Mouse (Mus musculus): ENCODE data around the gene Myo15b.

The Myo15b gene

DNA sequence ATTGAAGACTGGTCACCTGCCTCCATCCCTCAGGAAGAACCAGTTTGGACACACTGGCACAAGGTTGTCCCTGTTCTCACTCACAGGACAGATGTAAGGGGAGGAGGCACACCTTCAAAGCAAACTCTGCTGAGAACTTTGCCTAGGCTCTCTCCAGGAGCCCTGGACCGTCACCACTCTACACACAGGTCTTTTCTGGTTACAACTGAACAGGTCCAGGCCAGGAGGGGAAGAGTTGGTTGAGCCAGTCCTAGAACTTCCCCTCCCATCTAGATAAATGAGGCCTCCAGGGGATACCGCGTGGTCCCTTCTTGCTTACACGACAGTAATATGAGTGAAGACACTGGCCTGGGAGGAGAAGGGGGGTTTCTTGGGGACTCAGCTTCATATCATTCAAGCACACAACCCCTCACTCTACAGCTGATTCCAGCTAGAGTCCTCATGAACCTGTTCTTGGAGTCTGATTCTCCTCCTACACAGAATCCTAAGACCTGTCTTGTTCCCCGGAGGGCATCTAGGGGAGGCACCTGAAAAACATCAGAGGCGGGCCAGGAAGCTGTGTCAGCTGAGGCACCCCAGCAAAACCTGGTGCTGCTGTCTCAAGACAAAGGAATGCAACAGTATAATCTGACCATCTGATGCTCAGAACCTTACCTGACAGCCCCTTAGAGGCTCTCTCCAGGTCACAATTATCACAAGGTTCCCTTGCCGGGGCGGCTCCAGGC, 46.2 kb downstream of the Myo15b start:
- DNase-seq: peak; percentile 71

DNA sequence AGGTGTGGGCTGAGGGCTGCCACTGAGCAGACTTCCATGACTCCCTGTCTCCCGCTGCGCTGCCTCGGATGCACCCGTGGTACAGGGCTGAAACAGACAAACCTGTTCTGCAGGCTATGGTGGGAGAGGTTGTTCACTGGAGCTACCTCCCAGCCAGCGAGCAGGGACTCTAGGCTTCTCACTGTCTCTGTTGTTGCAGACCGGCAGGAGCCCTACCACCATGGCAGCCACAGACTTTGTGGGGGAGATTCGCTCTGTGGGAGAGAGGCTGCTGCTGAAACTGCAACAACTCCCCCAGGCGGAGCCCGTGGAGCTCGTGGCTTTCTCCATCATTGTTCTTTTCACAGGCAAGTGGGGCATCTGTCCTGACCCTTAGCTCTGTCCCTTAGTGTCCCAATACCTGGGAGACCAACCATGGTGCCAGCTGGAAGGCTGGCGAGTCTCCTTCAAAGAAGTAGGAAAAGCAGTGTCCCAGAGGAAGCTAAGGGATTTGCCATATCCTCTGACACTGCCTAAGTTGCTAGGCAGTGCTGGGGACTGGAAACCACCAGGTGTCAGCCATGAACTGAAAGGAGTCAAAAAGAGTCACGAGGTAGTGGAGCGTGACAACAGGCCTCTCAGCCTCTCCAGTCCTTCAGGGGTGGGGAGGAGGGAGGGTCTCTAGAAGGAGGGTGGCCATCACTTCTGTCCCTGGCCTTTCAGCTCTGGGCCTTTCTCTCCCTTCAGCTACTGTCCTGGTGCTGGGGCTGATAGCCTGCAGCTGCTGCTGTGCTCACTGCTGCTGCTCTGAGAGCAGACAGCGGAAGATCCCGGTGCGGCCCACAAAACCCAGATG, 47.0 kb downstream of the Myo15b start:
- DNase-seq: peak; percentile 34

DNA sequence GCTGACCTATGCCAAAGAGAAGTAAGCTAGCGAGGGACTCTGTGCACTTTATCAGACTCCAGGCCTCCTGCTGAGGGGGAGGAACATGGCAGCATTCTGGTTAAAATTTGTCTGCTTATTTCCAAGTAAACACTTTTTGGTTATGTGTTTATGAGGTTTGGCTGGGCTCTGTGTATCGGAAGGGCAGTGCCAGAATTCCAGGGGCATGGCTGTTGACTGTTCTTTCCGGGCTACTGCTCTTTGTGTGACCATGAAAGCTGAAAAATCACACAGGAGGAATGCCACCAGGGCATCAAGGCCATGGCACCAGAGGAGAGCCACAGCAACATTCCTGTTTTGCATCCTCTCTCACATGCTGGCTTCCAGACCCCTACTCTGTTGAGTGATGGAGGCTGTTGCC, 47.9 kb downstream of the Myo15b start:
- no peak for DNase-seq

DNA sequence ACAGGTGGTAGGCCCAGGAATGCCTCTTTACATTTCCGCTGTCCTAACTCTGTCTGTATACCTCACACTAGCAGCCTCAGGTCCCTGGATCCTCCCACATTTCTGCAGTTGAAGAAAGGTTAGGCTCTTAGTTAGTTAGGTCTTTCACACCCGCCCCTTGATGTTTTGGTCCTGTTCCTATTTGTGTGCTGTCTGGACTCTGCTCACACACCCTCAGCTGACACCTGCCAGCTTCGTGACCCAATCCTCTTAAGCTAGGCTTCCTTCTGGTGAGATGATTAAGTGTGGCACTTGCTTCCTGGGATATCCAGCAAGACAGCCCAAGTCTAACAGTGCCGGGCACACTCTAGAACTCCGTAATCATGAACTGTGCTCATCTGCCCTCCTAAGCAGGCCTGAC, 48.3 kb downstream of the Myo15b start:
- no peak for DNase-seq

DNA sequence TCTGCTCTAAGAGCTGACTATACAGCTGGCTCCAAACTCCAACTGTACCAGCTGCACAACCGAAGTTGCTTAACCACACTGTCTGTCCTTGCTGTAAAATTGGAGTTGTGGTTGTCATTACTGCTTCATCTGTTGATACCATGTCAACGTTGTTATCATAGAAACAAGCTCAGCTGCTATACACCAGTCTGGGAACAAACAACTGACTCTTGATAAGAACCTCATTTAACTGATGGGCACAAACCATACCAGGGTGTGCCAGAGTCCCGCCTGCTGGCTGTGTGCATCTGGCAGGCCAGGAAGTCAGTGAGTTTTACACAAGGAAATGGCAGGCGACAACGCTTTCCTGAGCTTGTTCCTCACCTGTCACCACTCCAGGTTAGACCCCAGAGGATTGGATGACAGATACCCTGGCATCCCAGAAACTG, 52.9 kb downstream of the Myo15b start:
- peak; percentile 78 for DNase-seq

DNA sequence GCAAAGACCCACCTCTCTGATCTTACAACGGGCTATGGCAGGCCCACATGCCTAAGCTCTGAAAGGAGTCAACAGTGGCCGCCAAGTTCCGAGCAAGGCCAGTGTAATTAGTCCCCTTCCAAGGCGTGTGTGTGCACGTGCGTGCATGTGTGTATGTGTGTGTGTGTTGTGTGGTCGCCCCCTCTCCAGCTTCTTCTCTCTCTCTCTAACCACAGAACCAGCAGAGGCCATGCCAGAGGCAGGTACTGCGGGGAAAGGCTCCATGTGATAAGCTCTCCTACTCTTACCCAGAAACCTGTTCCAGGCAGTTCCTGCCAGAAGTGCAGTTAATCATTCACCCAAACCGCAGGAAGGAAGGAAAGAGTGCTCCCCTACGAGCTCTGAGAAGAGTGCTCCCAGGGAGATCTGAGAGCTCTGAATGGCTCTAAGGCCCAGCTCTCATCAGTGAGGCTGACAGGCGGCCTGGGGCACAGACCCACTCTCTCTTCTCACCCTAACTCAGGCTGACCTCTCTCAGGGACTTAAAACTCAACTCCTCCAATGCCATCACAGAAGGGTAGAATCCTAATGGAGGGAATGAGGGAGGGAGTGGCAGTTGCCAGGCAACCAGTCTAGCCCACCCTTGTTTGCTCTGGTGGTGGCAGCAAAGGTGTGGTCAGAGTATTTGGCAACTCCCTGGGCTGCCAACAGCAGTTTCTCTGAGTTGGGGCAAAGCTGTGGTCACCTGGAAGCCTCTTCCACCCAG, 53.6 kb downstream of the Myo15b start, which contains the start of gene Smim6:
TSS of gene Smim6 (plus strand) at position 386 of the 745 bp plus-strand sequence.
- peak; percentile 60 for DNase-seq

DNA sequence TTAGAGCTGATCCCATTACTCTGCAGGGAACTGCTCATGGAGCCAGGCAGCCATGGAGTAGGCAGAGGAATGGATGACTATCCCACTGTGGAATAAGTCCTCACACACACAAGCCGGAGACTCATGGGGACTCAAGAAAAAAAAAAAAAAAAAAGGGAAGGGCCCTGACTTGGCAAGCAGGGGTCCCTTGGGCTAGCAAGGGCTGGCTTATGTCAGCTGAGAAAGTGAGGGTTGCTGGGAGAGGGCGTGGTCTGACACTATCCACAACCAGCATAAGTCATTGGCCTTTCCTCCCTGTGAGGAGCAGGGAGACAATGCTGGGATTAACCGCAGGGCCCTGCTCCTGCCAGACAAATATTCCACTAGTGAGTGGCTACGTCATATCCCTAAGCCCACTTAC, 58.4 kb downstream of the Myo15b start:
- no peak for DNase-seq

DNA sequence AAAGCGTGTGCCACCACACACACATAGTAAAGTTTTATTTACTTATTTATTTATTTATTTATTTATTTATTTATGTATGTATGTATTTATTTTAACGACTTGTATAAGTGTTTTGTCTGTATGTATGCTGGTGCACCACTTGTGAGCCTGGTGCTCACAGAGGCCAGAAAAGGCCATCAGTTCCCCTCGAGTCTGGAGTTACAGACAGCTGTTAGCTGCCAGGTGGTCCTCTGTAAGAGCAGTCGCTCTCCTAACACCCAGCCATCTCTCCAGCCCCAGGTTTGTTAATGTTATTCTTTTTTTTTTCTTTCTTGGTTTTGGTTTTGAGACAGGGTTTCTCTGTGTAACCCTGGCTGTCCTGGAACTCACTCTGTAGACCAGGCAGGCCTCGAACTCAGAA, 60.4 kb downstream of the Myo15b start:
- DNase-seq: no peak

DNA sequence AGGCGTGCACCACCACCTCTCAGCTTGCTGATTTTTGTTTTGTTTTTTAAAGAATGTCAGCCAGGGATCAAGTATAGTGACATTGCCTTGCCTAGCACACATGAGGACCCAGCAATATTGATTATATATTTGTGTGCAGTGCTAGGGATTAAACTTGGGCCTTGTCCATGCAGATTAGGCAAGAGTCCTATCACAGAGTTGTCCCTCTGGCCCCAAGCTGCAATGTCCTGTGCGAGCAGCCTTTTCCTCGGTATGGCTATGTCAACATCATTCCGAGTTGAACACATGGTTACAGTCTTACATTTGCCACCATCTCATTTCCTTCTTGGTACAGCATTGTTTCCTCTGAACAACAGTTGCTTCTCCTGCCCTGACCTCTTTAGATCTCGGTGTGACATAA, 60.9 kb downstream of the Myo15b start:
- no peak for DNase-seq

DNA sequence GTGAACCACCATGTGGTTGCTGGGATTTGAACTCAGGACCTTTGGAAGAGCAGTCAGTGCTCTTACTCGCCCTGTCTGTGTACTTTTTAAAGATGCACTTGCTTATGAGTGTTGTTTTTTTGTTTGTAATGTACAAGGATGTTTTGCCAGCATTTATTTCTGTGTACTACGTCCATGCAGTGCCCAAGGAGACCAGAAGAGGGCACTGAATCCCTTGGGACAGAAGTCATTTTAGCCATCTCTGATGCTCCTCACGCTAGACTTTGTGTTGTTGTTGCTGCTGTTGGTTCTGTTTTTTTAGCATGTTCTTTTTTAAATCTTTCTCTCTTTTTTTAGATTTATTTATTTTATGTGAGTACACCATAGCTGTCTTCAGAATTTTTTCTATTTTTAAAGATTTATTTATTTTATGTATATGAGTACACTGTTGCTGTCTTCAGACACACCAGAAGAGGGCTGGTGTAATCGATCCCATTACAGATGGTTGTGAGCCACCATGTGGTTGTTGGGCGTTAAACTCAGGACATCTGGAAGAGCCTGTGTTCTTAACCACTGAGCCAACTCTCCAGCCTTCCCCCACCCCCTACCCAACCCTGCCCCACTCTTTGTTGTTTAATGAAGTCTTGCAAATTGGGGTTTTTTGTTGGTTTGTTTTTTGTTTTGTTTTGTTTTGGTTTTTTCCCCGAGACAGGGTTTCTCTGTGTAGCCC, 62.1 kb downstream of the Myo15b start:
- DNase-seq: peak; percentile 77

DNA sequence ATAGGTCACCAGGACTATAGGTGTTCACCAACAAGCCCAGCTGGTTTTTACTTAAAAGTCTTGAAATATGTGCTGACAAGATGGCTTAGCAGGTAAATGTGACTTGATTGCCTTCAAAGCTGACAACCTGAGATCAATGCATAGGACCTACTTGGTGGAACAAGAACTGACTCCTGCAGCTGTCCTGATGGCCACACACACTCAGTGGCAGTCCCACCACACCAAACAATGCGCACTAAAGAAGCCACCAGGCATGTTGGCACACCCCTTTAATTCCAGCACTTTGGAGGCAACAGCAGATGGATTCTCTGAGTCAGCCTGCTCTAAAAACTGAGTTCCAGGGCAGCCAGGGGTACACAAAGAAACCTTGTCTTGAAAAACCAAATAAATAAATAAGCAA, 63.8 kb downstream of the Myo15b start:
- DNase-seq: no peak

DNA sequence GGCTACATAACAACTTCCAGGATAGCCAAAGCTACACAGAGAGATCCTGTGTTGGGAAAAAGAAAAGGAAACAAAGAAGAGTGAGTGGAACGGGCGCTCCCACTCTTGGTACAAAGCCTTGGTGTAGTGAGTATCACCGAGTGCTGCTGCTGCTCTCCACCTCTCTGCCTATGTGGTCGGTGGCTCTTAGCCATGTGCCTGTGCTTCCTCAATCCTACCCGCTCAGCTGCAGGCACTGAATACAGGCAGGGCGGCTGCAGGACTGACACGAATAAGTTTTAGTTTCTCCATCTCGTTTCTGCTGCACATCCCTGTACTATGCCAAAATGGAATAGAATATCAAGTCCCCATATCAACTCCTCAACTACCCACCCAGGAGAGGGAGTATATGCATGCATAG, 70.8 kb downstream of the Myo15b start:
- DNase-seq: no peak

DNA sequence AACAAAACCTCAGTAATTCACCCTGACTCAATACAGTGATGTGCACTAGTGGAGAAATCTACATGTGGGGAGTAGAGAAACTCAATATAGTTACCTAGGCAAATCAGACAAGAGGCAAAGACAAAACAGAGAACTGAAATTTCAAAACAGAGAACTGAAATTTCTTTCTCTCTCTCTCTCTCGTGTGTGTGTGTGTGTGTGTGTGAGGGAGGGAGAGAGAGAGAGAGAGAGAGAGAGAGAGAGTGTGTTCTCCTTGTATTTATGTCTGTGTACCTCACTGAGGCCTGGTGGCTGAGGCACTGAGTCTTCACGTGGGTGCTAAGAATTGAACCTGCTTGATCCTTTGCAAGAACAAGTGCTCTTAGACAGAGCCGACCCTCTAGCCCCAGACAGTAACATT, 71.6 kb downstream of the Myo15b start:
- no peak for DNase-seq

DNA sequence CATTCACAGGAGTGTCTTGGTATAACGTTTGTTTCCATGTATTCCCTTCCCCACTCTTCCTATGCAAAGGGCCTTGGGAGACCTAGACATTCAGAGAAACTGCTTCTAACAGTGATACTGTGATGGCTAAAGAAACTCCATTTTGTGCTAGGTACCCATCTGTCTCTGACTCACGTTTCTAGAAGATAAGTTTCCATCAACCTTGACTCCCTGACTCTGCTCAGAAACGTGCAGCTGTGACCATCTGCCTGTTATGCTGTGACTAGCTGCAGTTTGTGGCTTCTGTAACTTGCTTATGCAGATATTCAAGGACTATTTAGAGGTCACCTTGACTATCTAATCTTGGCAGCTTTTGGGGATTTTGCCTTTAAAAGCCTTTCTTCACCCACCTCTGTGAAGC, 73.0 kb downstream of the Myo15b start:
- DNase-seq: no peak

DNA sequence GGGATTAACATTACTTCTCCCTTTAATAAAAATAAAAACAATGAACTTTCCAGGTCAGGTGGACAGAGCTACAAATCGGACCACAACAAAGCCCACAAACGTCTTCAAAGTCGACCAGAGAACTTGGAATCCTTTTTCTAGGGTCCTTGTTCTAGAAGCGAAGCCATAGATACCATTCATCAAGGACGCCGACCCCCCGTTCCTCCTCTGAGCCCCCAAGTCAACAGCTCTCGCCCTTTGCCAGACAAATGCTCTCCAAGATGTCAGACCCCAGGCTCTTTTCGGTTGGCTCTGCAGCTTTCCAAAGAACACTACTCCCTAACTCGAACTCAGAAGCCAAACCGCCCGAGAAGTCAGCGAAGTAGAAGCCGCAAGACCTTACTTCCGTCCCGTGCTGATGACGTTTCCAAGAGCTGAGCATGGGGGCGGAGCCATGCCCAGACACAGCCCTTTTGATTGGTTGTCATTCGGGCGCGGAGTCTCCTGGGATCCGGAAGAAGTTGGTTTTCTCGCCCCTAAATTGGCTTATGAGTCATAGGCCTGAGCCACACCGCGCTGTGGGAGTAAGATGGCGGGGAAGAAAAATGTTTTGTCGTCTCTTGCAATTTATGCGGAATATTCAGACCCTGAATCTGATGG, 75.0 kb downstream of the Myo15b start, which contains the start of the genes Sap30bp and Recql5:
TSS of gene Sap30bp (plus strand) at position 175 of the 639 bp plus-strand sequence.
TSS of gene Recql5 (minus strand) at position 370 of the 639 bp plus-strand sequence.
- DNase-seq: peak; percentile 95

DNA sequence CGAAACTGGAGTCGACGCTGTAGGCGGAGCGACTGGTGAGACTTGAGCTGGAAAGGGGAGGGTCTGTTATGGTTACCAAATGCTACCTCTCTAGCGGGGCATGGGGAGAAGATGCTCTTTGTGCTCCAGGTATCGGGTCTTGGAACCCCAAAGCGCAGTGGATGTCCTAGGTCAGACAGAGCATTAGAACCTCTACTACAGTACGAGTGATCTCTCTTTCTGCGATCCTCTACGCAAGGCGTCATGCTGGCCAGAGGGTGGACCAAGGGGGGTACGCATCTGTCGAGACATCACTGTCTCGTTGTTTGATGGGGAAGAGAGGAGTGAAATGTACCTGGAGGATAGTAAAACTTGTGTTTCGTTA, 75.5 kb downstream of the Myo15b start:
- DNase-seq: no peak

DNA sequence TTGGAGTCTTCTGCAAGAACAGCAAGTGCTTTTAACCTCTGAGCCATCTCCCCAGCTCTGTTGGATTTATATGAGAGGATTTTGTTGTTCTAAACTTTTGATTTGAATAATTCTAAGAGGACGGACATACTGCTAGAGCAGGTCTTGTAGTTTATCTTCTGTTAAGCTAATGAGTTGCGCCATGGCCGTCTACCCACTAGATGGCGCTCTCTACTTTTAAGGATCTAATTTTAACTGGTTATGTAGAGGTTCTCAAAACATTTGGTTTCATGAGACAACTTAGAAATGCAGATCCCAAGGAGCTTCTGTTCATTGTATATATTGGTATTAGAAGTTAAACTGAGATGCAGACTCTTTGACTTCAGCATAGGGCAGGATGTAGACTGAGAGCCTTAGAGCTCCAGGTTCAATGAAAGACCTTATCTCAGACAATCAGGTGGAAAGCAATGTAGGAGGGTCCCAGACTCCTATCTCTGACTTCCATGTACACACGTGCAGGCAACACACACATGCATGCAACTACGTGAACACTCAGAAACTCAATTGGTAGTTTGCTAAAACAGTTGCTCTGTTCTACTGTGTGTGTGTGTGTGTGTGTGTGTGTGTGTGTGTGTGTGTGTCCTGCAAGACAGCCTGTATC, 81.6 kb downstream of the Myo15b start:
- peak; percentile 68 for DNase-seq

DNA sequence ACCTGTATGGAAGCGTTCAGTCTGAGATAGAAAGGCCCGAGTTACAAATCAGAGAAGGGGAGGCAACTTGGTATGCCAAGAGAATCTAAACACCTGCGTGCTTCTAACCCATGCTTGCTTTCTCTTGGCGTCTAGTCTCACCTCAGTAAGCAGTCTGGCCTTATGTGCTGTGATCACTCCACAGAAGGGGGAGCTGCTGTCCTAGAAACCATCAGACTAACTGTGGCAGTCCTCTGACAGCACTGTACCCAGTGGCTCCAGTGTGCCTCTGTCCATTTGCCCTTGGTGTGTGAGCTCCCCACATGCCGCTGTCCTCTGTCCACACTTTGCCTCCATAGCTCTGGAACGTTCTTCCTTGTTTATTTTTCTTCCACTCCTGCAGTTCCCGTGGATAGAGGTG, 83.8 kb downstream of the Myo15b start:
- no peak for DNase-seq

All from liver (tissue).